Mouse (Mus musculus) cerebellum, adult 2 months (tissue): ENCODE data around the gene Polr2e. TPM values are rescaled to one million over a fixed set of nuclear protein-coding genes. Genes with fewer than 3 reads are reported as not detected.
"Not testable (repeated sequence)": the region's sequence is repeated elsewhere in the genome, so short reads cannot be mapped to it uniquely, and the experiment has no call there.

Source experiments
- DNase-seq, 2 experiments: peaks; one replicate each; pipeline ENCODE4 v3.0.0; 2021
- H3K27ac ChIP-seq: fragments of 200-500 bp; 2 replicates; pipeline ENCODE4 v1.5.1; 2012; ENCODE audit warnings: low read length, control low read depth, inconsistent platforms; ENCODE audit not compliant: insufficient read depth
- H3K27me3 ChIP-seq: fragments of 200-500 bp; 2 replicates; pipeline ENCODE4 v1.6.1; 2012; ENCODE audit warnings: inconsistent platforms, mild to moderate bottlenecking, low read length, moderate library complexity; ENCODE audit not compliant: control insufficient read depth, insufficient read depth
- H3K4me1 ChIP-seq: fragments of 200-500 bp; 2 replicates; pipeline ENCODE4 v1.6.1; 2011; ENCODE audit warnings: low read length; ENCODE audit not compliant: control insufficient read depth, insufficient read depth
- H3K4me3 ChIP-seq: fragments of 200-500 bp; replicated peaks from 2 replicates; pipeline ENCODE3; 2011; ENCODE audit warnings: mild to moderate bottlenecking, low read depth, low read length, control low read depth; ENCODE audit not compliant: insufficient read depth
- CTCF ChIP-seq: fragments of 200-500 bp; IDR thresholded peaks from 2 replicates; pipeline ENCODE4 v1.5.1; 2011; ENCODE audit warnings: low read depth, mild to moderate bottlenecking, control low read depth, low read length, moderate library complexity, borderline replicate concordance; ENCODE audit not compliant: insufficient read depth
- POLR2A ChIP-seq: fragments of 200-500 bp; IDR thresholded peaks from 2 replicates; pipeline ENCODE4 v1.6.1; 2011; ENCODE audit warnings: low read length, control low read depth, borderline replicate concordance; ENCODE audit not compliant: insufficient read depth
- WGBS: fragments of 180-500 bp; shearing (Covaris S2); methylation state at CpG from one replicate; pipeline ENCODE4 v1.1.7; 2018; 5-methylcytosine and 5-hydroxymethylcytosine counted together
- polyA plus RNA-seq: library from polyadenylated mRNA; depleted of rRNA; stranded (reverse); fragments of >200 nt; gene quantifications from 2 replicates; pipeline ENCODE4 v1.2.3, GENCODE M21; 2012

Polr2e gene
- polyA plus RNA-seq, 1 experiment: 224 TPM

DNA sequence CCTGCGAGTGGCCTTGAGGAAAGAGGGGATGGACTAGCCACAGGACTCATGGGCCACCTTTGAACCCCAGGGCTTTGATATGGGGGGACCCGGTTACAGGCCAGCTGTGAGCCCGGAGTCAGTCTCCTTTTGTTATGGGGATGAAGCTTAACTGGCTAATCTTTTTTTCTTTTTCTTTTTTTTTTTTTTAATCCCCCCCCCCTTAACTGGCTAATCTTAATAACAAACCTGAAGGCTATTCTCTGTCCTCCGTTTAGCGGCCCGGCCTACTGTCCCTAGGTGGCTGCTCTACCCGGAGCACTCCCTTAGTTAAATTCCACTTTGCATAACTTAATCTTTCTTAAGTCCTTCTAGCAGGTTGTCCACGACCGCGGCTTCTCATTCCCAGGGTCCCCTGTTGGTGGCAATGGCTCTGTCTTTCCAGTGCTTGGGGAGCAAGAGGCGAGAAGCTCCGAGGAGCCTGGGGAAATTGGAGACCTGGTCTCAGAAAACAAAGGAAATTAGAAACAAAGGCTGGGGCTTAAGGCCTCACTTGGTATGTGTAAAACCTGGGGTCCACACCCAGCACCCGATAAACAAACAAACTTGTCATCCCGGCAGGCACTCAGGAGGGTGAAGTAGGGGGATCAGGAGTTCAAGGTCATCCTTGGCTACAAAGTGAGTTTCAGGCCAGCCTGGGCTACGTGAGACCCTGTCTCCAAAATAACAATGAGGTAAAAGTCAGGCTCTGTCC is 11.5 kb upstream of the Polr2e start:
- no peaks in the 10 kb centered on the region for H3K27me3 ChIP-seq
- H3K27ac ChIP-seq: no peak overlapping the region
- H3K4me1 ChIP-seq: peaks cover 8% of the 10 kb centered on the region; the same call in 1 of the 2 replicates
- H3K4me3 ChIP-seq: no peak overlapping the region
- DNase-seq: no peak
- 53% methylated on average over 15 of the region's 15 CpGs for WGBS
- TF ChIP-seq POLR2A (no peak), CTCF (no peak)

DNA sequence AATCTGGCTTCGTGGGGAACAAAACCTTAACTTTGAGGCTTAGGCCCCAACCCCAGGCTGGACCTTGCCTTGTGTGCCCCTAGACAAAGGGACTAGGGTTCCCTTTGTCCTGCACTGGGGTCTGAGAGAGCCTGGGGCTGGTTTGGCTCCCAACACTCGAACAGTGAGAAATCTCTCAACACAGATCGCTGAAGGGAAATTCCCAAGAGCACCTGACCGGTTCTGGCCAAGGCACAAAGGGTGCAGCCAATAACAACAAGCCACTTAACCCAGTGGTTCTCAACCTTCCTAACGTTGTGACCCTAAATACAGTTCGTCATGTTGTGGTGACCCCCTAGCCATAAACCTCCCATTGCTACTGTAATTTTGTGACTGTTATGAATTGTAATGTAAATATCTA is 10.6 kb upstream of the Polr2e start:
- Histone ChIP-seq H3K4me3 (no peak overlapping the region), H3K27ac (no peak overlapping the region), H3K4me1 (peaks cover 1% of the 10 kb centered on the region; the same call in 1 of the 2 replicates), H3K27me3 (no peaks in the 10 kb centered on the region)
- TF ChIP-seq POLR2A (no peak), CTCF (no peak)
- no peak for DNase-seq
- 53% methylated on average over 6 of the region's 6 CpGs for WGBS

DNA sequence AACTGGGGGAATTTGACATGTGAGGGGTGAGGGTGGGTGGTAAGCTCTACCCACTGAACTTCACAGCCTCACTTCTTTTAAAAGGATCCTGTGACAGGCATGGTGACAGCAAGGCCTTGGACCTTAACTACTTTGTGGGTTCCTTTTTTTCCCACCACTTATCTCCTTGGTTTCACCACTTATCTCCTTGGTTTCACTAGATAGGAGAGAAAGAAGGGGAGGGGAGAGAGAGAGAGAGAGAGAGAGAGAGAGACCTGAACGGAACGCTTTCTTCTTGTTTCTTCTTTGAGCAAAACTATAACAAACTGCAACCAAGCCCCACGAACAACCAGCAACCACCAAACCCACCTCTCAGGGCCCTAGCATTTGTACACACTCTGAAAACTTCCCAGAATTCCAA is 9.2 kb upstream of the Polr2e start:
- H3K27me3 ChIP-seq: no peaks in the 10 kb centered on the region
- WGBS: 62% methylated on average over 3 of the region's 3 CpGs
- H3K4me3 ChIP-seq: no peak overlapping the region
- no peak for DNase-seq
- H3K4me1 ChIP-seq: no peaks in the 10 kb centered on the region
- no peak for TF ChIP-seq POLR2A
- no peak for TF ChIP-seq CTCF
- H3K27ac ChIP-seq: no peak overlapping the region

DNA sequence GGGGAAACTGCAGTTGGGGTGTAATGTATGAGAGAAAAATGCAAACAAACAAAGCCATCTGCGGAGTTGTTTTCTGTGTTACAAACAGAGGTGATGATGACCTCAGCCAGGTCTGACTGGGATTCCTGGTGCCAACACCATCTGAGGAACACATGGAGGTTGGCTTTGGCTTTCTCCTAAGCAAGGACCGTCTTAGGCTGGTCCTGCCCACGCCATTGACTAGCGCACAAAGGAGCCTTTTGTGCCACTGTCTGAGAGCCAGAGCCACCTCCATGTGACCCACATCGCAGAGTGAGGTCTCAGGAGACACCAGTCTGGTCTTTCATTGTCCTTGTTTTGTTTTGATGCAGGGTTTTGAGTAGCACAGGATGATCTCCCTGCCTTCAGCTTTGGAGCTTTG is 8.8 kb upstream of the Polr2e start:
- no peak for TF ChIP-seq POLR2A
- no peak for TF ChIP-seq CTCF
- no peak for DNase-seq
- 26% methylated on average over 5 of the region's 5 CpGs for WGBS
- Histone ChIP-seq H3K4me1 (no peaks in the 10 kb centered on the region), H3K27ac (no peak overlapping the region), H3K4me3 (no peak overlapping the region), H3K27me3 (no peaks in the 10 kb centered on the region)

DNA sequence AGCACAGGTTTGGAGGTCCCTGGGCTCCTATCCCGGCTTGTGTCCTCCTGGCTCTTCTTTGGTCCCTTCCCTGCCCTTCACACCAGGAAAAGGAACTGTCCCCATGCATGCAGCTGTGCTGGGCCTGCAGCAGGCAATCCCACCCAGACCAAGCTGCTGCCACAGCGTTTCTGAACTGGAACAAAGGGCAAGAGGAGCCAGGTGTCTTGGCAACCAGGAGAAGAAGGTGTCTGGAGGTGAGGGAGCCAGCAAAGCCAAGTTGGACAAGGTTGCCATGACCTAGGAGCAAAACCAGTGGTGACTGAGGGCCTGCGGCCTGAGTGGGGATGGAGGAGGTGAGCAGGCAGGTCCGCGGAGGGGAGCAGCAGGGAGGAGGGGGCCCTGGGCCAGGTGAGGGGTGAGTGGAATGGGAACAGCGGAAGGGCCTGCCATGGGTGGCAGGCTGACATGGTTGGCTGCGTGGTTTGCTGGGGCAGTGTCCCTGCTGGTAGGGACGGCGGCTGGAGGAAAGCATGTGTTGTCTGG is 7.5 kb upstream of the Polr2e start, which contains the start of gene Gpx4:
Gene Gpx4, plus strand, starts transcription at position 126 of the 525 bp plus-strand sequence.
- Histone ChIP-seq H3K4me3 (no peak within 1 kb of the TSS), H3K27ac (no peak within 1 kb of the TSS), H3K4me1 (no peaks in the 10 kb centered on the region), H3K27me3 (no peaks in the 10 kb centered on the region)
- TF ChIP-seq POLR2A (no peak), CTCF (no peak)
- WGBS: 57% methylated on average over 9 of the region's 9 CpGs
- no peak for DNase-seq

DNA sequence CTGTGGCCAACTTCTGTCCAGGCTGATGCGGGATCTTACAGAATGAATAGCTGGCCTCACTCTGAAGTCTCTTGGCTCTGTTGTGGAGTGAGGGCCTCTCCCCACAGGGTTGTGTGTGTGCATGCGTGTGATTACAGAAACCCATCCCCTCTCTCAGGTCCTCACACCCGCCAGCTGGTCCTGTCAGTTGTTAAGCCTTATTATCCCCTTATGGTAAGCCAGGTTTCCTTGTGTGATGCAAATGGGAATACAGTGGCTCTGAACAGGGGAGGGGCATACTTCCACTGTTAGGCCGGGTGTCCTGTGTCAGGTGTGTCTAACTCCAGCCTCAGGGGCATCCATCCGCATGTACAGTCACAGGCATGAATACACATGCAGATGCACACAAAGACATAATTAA is 6.2 kb upstream of the Polr2e start:
- no peak overlapping the region for H3K4me3 ChIP-seq
- DNase-seq: no peak
- no peak overlapping the region for H3K27ac ChIP-seq
- no peaks in the 10 kb centered on the region for H3K27me3 ChIP-seq
- no peak for TF ChIP-seq POLR2A
- TF ChIP-seq CTCF: no peak
- WGBS: 79% methylated on average over 5 of the region's 5 CpGs
- H3K4me1 ChIP-seq: no peaks in the 10 kb centered on the region

DNA sequence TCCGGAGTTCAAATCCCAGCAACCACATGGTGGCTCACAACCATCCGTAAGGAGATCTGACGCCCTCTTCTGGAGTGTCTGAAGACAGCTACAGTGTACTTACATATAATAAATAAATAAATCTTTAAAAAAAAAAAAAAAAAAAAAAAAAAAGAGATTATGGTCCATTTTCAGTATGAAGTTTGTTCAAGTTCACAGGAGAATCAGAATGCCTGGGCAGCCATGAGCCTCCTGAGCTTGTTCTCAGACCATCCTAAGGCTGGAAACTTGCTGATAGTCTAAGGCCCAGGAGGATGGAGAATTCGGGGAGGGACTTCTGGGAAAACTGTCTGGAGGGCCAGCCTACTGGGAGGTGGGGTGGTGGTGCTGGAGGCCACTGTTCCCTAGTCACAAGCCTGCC is 5.8 kb upstream of the Polr2e start:
- not testable (repeated sequence) for H3K27ac ChIP-seq, H3K4me3 ChIP-seq, H3K27me3 ChIP-seq, H3K4me1 ChIP-seq, DNase-seq
- 76% methylated on average over 4 of the region's 4 CpGs for WGBS

DNA sequence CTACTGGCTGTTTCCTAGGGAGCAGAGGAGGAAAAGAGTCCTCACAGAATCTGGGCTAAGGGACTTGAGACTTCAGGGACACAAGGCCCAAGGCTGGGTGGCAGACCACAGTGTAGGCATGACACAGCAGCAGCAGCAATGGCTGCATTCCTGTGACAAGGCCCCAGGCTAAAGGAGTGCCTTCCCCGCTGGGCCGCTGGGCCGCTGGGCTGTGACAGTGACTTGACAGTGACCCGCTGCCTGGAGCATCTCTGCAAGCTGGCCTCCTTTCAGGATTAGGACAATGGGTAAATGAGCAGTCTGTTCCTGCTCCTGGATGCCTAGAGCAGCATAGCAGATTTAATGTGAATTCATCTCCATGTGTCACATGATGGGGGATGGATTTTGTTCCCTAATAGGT is 4.5 kb upstream of the Polr2e start:
- TF ChIP-seq CTCF: no peak
- no peaks in the 10 kb centered on the region for H3K4me1 ChIP-seq
- H3K27me3 ChIP-seq: no peaks in the 10 kb centered on the region
- H3K27ac ChIP-seq: peak overlapping the region; percentile 18; the same call in 1 of the 2 replicates
- DNase-seq: no peak
- WGBS: 24% methylated on average over 4 of the region's 4 CpGs
- no peak overlapping the region for H3K4me3 ChIP-seq

DNA sequence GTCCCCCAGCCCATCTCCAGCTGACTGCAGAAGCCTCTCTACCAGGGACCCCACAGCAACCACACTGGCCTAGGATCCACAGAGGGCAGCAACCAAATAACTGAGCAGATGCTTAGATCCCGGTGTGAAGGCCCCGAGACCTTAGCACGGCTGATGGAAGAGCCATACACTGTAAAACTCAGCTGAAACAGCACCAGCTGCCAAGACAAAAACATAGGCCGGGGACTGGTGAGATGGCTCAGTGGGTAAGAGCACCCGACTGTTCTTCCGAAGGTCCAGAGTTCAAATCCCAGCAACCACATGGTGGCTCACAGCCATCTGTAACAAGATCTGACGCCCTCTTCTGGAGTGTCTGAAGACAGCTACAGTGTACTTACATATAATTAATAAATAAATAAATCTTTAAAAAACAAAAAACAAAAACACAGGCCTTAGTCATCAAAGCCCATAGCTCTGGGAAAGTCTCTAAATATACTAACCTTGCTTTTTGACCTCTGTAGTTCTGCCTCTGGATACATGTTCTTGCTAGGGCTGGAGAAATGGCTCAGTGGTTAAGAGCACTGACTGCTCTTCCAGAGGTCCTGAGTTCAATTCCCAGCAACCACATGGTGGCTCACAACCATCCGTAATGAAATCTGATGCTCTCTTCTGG is 1.9 kb upstream of the Polr2e start:
- H3K4me1 ChIP-seq, DNase-seq, H3K27ac ChIP-seq, H3K4me3 ChIP-seq, H3K27me3 ChIP-seq: not testable (repeated sequence)
- WGBS: 79% methylated on average over 8 of the region's 8 CpGs
